Comparison of ENCODE assay signal across 10 mouse cellular contexts in genomic region chr1:93949087-93949486, GRCm38 (mm10). TPM values are rescaled to one million over a fixed set of nuclear protein-coding genes. Genes with fewer than 3 reads are reported as not detected.
DNase-seq lines count a peak whose midpoint lies in the region; ATAC-seq and TF ChIP-seq lines count a peak whose summit lies in the region.
"Not testable (repeated sequence)": the region's sequence is repeated elsewhere in the genome, so short reads cannot be mapped to it uniquely, and the experiment has no call there.
"Had no signal": no experiment of that assay in that cellular context is flagged by ENCODE, and none has a peak within 500 bp of the region (broad histone marks: within the 10 kb centered on the region; RNA-seq: fewer than 3 reads in every experiment).

No protein-coding gene starts in this region.

- no CpG with 5 or more reads among the region's 11 CpGs for WGBS in forebrain, embryonic 13.5 days
- no CpG with 5 or more reads among the region's 11 CpGs for WGBS in heart, embryonic 14.5 days
- no CpG with 5 or more reads among the region's 11 CpGs for WGBS in hindbrain, embryonic 11.5 days
- WGBS in intestine, postnatal 0 days = no CpG with 5 or more reads among the region's 11 CpGs
- WGBS in midbrain, embryonic 11.5 days = no CpG with 5 or more reads among the region's 11 CpGs
- WGBS in stomach, embryonic 14.5 days = no CpG with 5 or more reads among the region's 11 CpGs

- H3K9ac ChIP-seq in forebrain, embryonic 13.5 days; heart, embryonic 14.5 days (ENCODE audit: low read length); hindbrain, embryonic 11.5 days (ENCODE audit: low read depth, low read length); intestine, postnatal 0 days (ENCODE audit: low read depth, low read length); midbrain, embryonic 11.5 days (ENCODE audit: low read length); stomach, embryonic 14.5 days (replicated peaks; ENCODE audit: low read depth, low read length): not testable (repeated sequence)

- not testable (repeated sequence) for DNase-seq in hindbrain, embryonic 11.5 days (ENCODE audit: low spot score); midbrain, embryonic 11.5 days (ENCODE audit: low spot score, missing footprints)

- H3K36me3 ChIP-seq in forebrain, embryonic 13.5 days (ENCODE audit: poor library complexity, severe bottlenecking); heart, embryonic 14.5 days (ENCODE audit: control insufficient read depth, insufficient read depth, low read length); hindbrain, embryonic 11.5 days (ENCODE audit: control insufficient read depth, insufficient read depth, low read length); intestine, postnatal 0 days (ENCODE audit: control insufficient read depth, insufficient read depth); midbrain, embryonic 11.5 days (ENCODE audit: control insufficient read depth, insufficient read depth, low read length); stomach, embryonic 14.5 days (ENCODE audit: control insufficient read depth, insufficient read depth, low read length): not testable (repeated sequence)

- not testable (repeated sequence) for H3K4me2 ChIP-seq in forebrain, embryonic 13.5 days; heart, embryonic 14.5 days (ENCODE audit: low read length); hindbrain, embryonic 11.5 days (replicated peaks; ENCODE audit: low read depth, low read length); intestine, postnatal 0 days (replicated peaks; ENCODE audit: low read depth); midbrain, embryonic 11.5 days; stomach, embryonic 14.5 days (replicated peaks; ENCODE audit: low read depth, low read length)

- not testable (repeated sequence) for H3K9me3 ChIP-seq in forebrain, embryonic 13.5 days (replicated peaks); heart, embryonic 14.5 days (ENCODE audit: control insufficient read depth, low read length); hindbrain, embryonic 11.5 days (ENCODE audit: control insufficient read depth, low read length); intestine, postnatal 0 days (ENCODE audit: control insufficient read depth); midbrain, embryonic 11.5 days (ENCODE audit: control insufficient read depth, low read length); stomach, embryonic 14.5 days (ENCODE audit: control insufficient read depth, low read depth, low read length)

- H3K27ac ChIP-seq in forebrain, embryonic 13.5 days; heart, embryonic 14.5 days (replicated peaks in 1 of 2; ENCODE audit: control insufficient read depth in 1 of 2, insufficient read depth in 1 of 2, low read depth in 2 of 2, low read length in 2 of 2); hindbrain, embryonic 11.5 days (ENCODE audit: low read depth, low read length); intestine, postnatal 0 days (ENCODE audit: low read depth, low read length); midbrain, embryonic 11.5 days (ENCODE audit: low read depth, low read length); stomach, embryonic 14.5 days (ENCODE audit: low read length): not testable (repeated sequence)

- ATAC-seq in forebrain, embryonic 13.5 days = peak; percentile 30; the same call in 1 of the 2 replicates
- ATAC-seq in heart, embryonic 14.5 days (ENCODE audit: insufficient number of reproducible peaks, insufficient read depth, low FRiP score, low read depth) = peak; percentile 84; the same call in 1 of the 2 replicates
- 0 out of 2 replicates have a peak, but pooled peaks have one; percentile 57 for ATAC-seq in hindbrain, embryonic 11.5 days (ENCODE audit: low FRiP score)
- ATAC-seq in intestine, postnatal 0 days = peak; percentile 36; the same call in 1 of the 2 replicates
- ATAC-seq in midbrain, embryonic 11.5 days (ENCODE audit: low FRiP score) = peak; percentile 76; the same call in 1 of the 2 replicates
- ATAC-seq in stomach, embryonic 14.5 days (ENCODE audit: insufficient number of reproducible peaks, insufficient read depth, low FRiP score, low read depth) = peak; percentile 79; the same call in 1 of the 2 replicates

- H3K4me1 ChIP-seq in forebrain, embryonic 13.5 days; heart, embryonic 14.5 days (ENCODE audit: control insufficient read depth in 2 of 2, insufficient read depth in 2 of 2, low read length in 2 of 2); hindbrain, embryonic 11.5 days (replicated peaks; ENCODE audit: control insufficient read depth, insufficient read depth, low read length); intestine, postnatal 0 days (replicated peaks; ENCODE audit: control insufficient read depth, insufficient read depth, low read length); midbrain, embryonic 11.5 days (ENCODE audit: control insufficient read depth, insufficient read depth, low read length); stomach, embryonic 14.5 days (ENCODE audit: control insufficient read depth, insufficient read depth, low read length): not testable (repeated sequence)

- H3K27me3 ChIP-seq in forebrain, embryonic 13.5 days; heart, embryonic 14.5 days (ENCODE audit: control insufficient read depth, insufficient read depth, low read length); hindbrain, embryonic 11.5 days (ENCODE audit: control insufficient read depth, insufficient read depth, low read length); intestine, postnatal 0 days (replicated peaks; ENCODE audit: control insufficient read depth, insufficient read depth, low read length); midbrain, embryonic 11.5 days (ENCODE audit: control insufficient read depth, insufficient read depth, low read length); stomach, embryonic 14.5 days (ENCODE audit: control insufficient read depth, insufficient read depth, low read length): not testable (repeated sequence)

- not testable (repeated sequence) for TF ChIP-seq CTCF in intestine, postnatal 0 days (IDR thresholded peaks at IDR 0.05; ENCODE audit: low read depth)

- not testable (repeated sequence) for H3K4me3 ChIP-seq in forebrain, embryonic 13.5 days; heart, embryonic 14.5 days (ENCODE audit: control insufficient read depth in 1 of 2, insufficient read depth in 1 of 2, low read depth in 1 of 2, low read length in 2 of 2); hindbrain, embryonic 11.5 days (ENCODE audit: low read depth, low read length); intestine, postnatal 0 days (ENCODE audit: low read depth, low read length); midbrain, embryonic 11.5 days (ENCODE audit: low read depth, low read length); stomach, embryonic 14.5 days (ENCODE audit: low read depth, low read length)

RNA-seq across cellular contexts. Expression of gene Gal3st2b, which starts 31.0 kb away (rescaled TPM):
- polyA plus RNA-seq in forebrain, embryonic 13.5 days (2015; fragmentation: Nextera tagmentation; extraction: Ambion mirVana) = 0.06 TPM in 1 of 2 replicates, not detected in the other
- not detected in 2 replicates for polyA plus RNA-seq in heart, embryonic 14.5 days (2014; fragmentation: Nextera tagmentation; extraction: Ambion mirVana)
- polyA plus RNA-seq in hindbrain, embryonic 11.5 days (2014; fragmentation: Nextera tagmentation; extraction: Ambion mirVana) = not detected in 2 replicates
- polyA plus RNA-seq in intestine, postnatal 0 days (2015; fragmentation: Nextera tagmentation; extraction: Ambion mirVana) = 0.17 and 0.21 TPM in 2 replicates
- polyA plus RNA-seq in midbrain, embryonic 11.5 days (2014; fragmentation: Nextera tagmentation; extraction: Ambion mirVana) = not detected in 2 replicates
- polyA plus RNA-seq in stomach, embryonic 14.5 days (2014; fragmentation: Nextera tagmentation; extraction: Ambion mirVana) = 0.09 TPM in 1 of 2 replicates, not detected in the other
- polyA plus RNA-seq: cortical plate, adult 2 months; embryonic facial prominence, embryonic 12.5 days; forebrain, embryonic 14.5 days had no signal

RNA-seq across cellular contexts. Expression of gene Gal3st2c, which starts 41.2 kb away (rescaled TPM):
- polyA plus RNA-seq in forebrain, embryonic 13.5 days (2015; fragmentation: Nextera tagmentation; extraction: Ambion mirVana) = not detected in 2 replicates
- 0.03 and 0.04 TPM in 2 replicates for polyA plus RNA-seq in heart, embryonic 14.5 days (2014; fragmentation: Nextera tagmentation; extraction: Ambion mirVana)
- not detected in 2 replicates for polyA plus RNA-seq in hindbrain, embryonic 11.5 days (2014; fragmentation: Nextera tagmentation; extraction: Ambion mirVana)
- 0.07 and 0.08 TPM in 2 replicates for polyA plus RNA-seq in intestine, postnatal 0 days (2015; fragmentation: Nextera tagmentation; extraction: Ambion mirVana)
- polyA plus RNA-seq in midbrain, embryonic 11.5 days (2014; fragmentation: Nextera tagmentation; extraction: Ambion mirVana) = not detected in 2 replicates
- polyA plus RNA-seq in stomach, embryonic 14.5 days (2014; fragmentation: Nextera tagmentation; extraction: Ambion mirVana) = not detected in 2 replicates
- polyA plus RNA-seq: embryonic facial prominence, embryonic 12.5 days; forebrain, embryonic 14.5 days; hindbrain, embryonic 14.5 days had no signal

Comparison
In these comparisons a context has a peak if more than half of its experiments do, and no peak if none do; other contexts are left out.
1. ATAC-seq: peak in every context shown above with its lines; median percentile 84 in heart, embryonic 14.5 days; 79 in stomach, embryonic 14.5 days; 76 in midbrain, embryonic 11.5 days; 57 in hindbrain, embryonic 11.5 days; 36 in intestine, postnatal 0 days; 30 in forebrain, embryonic 13.5 days.